Mouse (Mus musculus): ENCODE data around the gene 2210408I21Rik. TPM values are rescaled to one million over a fixed set of nuclear protein-coding genes. Genes with fewer than 3 reads are reported as not detected.
A peak's percentile ranks its signal among the peaks of the same experiment; 100 is the strongest.
"Not testable (repeated sequence)": the region's sequence is repeated elsewhere in the genome, so short reads cannot be mapped to it uniquely, and the experiment has no call there.

2210408I21Rik gene
- 3.2 and 5.0 TPM in 2 replicates for total RNA-seq (2017)

- ATAC-seq (ENCODE audit: extremely low read depth, insufficient number of reproducible peaks, low FRiP score, poor library complexity, severe bottlenecking) = peak; percentile 92
Observed at GRCm38 (mm10) chr13:77134931-77135620, at the start of gene 2210408I21Rik, which contains the start of gene Slf1. 2210408I21Rik (plus strand) TSS chr13:77135540. Slf1 (minus strand) TSS chr13:77135473.

- not testable (repeated sequence) for ATAC-seq (ENCODE audit: extremely low read depth, insufficient number of reproducible peaks, low FRiP score, poor library complexity, severe bottlenecking)
Observed at GRCm38 (mm10) chr13:77092876-77093275, 42.5 kb upstream of the 2210408I21Rik start.

GRCm38 (mm10) chr13:77107734-77108133 is 27.6 kb upstream of the 2210408I21Rik start:
- ATAC-seq (ENCODE audit: extremely low read depth, insufficient number of reproducible peaks, low FRiP score, poor library complexity, severe bottlenecking) = no peak

GRCm38 (mm10) chr13:77118695-77119094 is 16.6 kb upstream of the 2210408I21Rik start:
- no peak for ATAC-seq (ENCODE audit: extremely low read depth, insufficient number of reproducible peaks, low FRiP score, poor library complexity, severe bottlenecking)

- ATAC-seq (ENCODE audit: extremely low read depth, insufficient number of reproducible peaks, low FRiP score, poor library complexity, severe bottlenecking) = no peak
Observed at GRCm38 (mm10) chr13:77125159-77125558, 10.2 kb upstream of the 2210408I21Rik start.

- ATAC-seq (ENCODE audit: extremely low read depth, insufficient number of reproducible peaks, low FRiP score, poor library complexity, severe bottlenecking) = no peak
Observed at GRCm38 (mm10) chr13:77128240-77128639, 7.1 kb upstream of the 2210408I21Rik start.

GRCm38 (mm10) chr13:77131132-77131531 is 4.2 kb upstream of the 2210408I21Rik start:
- no peak for ATAC-seq (ENCODE audit: extremely low read depth, insufficient number of reproducible peaks, low FRiP score, poor library complexity, severe bottlenecking)

- 0 out of 2 replicates have a peak, but pooled peaks have one; percentile 22 for ATAC-seq (ENCODE audit: extremely low read depth, insufficient number of reproducible peaks, low FRiP score, poor library complexity, severe bottlenecking)
Observed at GRCm38 (mm10) chr13:77135621-77135981, 261 bp downstream of the 2210408I21Rik start.

- peak; percentile 58; the same call in 1 of the 2 replicates for ATAC-seq (ENCODE audit: extremely low read depth, insufficient number of reproducible peaks, low FRiP score, poor library complexity, severe bottlenecking)
Observed at GRCm38 (mm10) chr13:77140890-77141289, 5.5 kb downstream of the 2210408I21Rik start.

GRCm38 (mm10) chr13:77177931-77178330 is 42.6 kb downstream of the 2210408I21Rik start:
- no peak for ATAC-seq (ENCODE audit: extremely low read depth, insufficient number of reproducible peaks, low FRiP score, poor library complexity, severe bottlenecking)

- ATAC-seq (ENCODE audit: extremely low read depth, insufficient number of reproducible peaks, low FRiP score, poor library complexity, severe bottlenecking) = no peak
Observed at GRCm38 (mm10) chr13:77190606-77191005, 55.3 kb downstream of the 2210408I21Rik start.

GRCm38 (mm10) chr13:77192201-77192600 is 56.9 kb downstream of the 2210408I21Rik start:
- ATAC-seq (ENCODE audit: extremely low read depth, insufficient number of reproducible peaks, low FRiP score, poor library complexity, severe bottlenecking) = no peak

- no peak for ATAC-seq (ENCODE audit: extremely low read depth, insufficient number of reproducible peaks, low FRiP score, poor library complexity, severe bottlenecking)
Observed at GRCm38 (mm10) chr13:77208764-77209418, 73.6 kb downstream of the 2210408I21Rik start.

- ATAC-seq (ENCODE audit: extremely low read depth, insufficient number of reproducible peaks, low FRiP score, poor library complexity, severe bottlenecking) = no peak
Observed at GRCm38 (mm10) chr13:77213196-77213595, 77.9 kb downstream of the 2210408I21Rik start.

GRCm38 (mm10) chr13:77215460-77215859 is 80.1 kb downstream of the 2210408I21Rik start:
- no peak for ATAC-seq (ENCODE audit: extremely low read depth, insufficient number of reproducible peaks, low FRiP score, poor library complexity, severe bottlenecking)

- no peak for ATAC-seq (ENCODE audit: extremely low read depth, insufficient number of reproducible peaks, low FRiP score, poor library complexity, severe bottlenecking)
Observed at GRCm38 (mm10) chr13:77217672-77218280, 82.4 kb downstream of the 2210408I21Rik start.

GRCm38 (mm10) chr13:77221072-77221471 is 85.7 kb downstream of the 2210408I21Rik start:
- no peak for ATAC-seq (ENCODE audit: extremely low read depth, insufficient number of reproducible peaks, low FRiP score, poor library complexity, severe bottlenecking)

GRCm38 (mm10) chr13:77256541-77256940 is 121.2 kb downstream of the 2210408I21Rik start:
- ATAC-seq (ENCODE audit: extremely low read depth, insufficient number of reproducible peaks, low FRiP score, poor library complexity, severe bottlenecking) = no peak

- no peak for ATAC-seq (ENCODE audit: extremely low read depth, insufficient number of reproducible peaks, low FRiP score, poor library complexity, severe bottlenecking)
Observed at GRCm38 (mm10) chr13:77262715-77263338, 127.5 kb downstream of the 2210408I21Rik start.
